Mouse (Mus musculus) bone marrow macrophage, adult 2 months (primary cell): ENCODE measurements around the gene Btla. TPM values are rescaled to one million over a fixed set of nuclear protein-coding genes. Genes with fewer than 3 reads are reported as not detected.

ENCODE experiments used
- H3K27ac ChIP-seq: 2 replicates; pipeline ENCODE4 v1.5.1; 2012; ENCODE audit warnings: low read depth, low read length; ENCODE audit not compliant: insufficient read depth
- H3K4me1 ChIP-seq: 2 replicates; pipeline ENCODE4 v1.6.1; 2012; ENCODE audit warnings: low read length; ENCODE audit not compliant: control insufficient read depth, insufficient read depth
- H3K4me3 ChIP-seq: 2 replicates; pipeline ENCODE4 v1.5.1; 2012; ENCODE audit warnings: mild to moderate bottlenecking, low read length, moderate library complexity; ENCODE audit not compliant: insufficient read depth
- CTCF ChIP-seq: IDR thresholded peaks from 2 replicates; pipeline ENCODE4 v1.5.1; 2012; ENCODE audit warnings: low read depth, mild to moderate bottlenecking, low read length, moderate library complexity
- POLR2A ChIP-seq: IDR thresholded peaks from 2 replicates; pipeline ENCODE4 v1.6.1; 2012; ENCODE audit warnings: mild to moderate bottlenecking, low read depth, low read length, borderline replicate concordance
- polyA plus RNA-seq: library from polyadenylated mRNA; stranded (reverse); fragments of >200 nt; gene quantifications from 2 replicates; pipeline ENCODE4 v1.2.4, GENCODE M21; 2012; ENCODE audit not compliant: missing spikeins, insufficient read depth, insufficient read length

Btla gene
- polyA plus RNA-seq, 1 experiment = not detected

- H3K4me1 ChIP-seq = no peaks in the 10 kb centered on the region
- H3K4me3 ChIP-seq = no peak overlapping the region
- no peak overlapping the region for H3K27ac ChIP-seq
- no peak for TF ChIP-seq CTCF
These were observed 405 bp downstream of the Btla start for GRCm38 (mm10) chr16:45224431-45225008.

- Histone ChIP-seq H3K4me3 (no peak overlapping the region), H3K4me1 (no peaks in the 10 kb centered on the region), H3K27ac (no peak overlapping the region)
- TF ChIP-seq POLR2A = no peak
- no peak for TF ChIP-seq CTCF
These were observed 2.9 kb downstream of the Btla start for GRCm38 (mm10) chr16:45227002-45227401.

GRCm38 (mm10) chr16:45231296-45231695 is 7.2 kb downstream of the Btla start:
- TF ChIP-seq CTCF (no peak), POLR2A (no peak)
- H3K27ac ChIP-seq = no peak overlapping the region
- H3K4me3 ChIP-seq = no peak overlapping the region
- no peaks in the 10 kb centered on the region for H3K4me1 ChIP-seq

- Histone ChIP-seq H3K4me3 (no peak overlapping the region), H3K4me1 (no peaks in the 10 kb centered on the region), H3K27ac (no peak overlapping the region)
- TF ChIP-seq POLR2A (no peak), CTCF (no peak)
These were observed 8.9 kb downstream of the Btla start for GRCm38 (mm10) chr16:45233007-45233406.

GRCm38 (mm10) chr16:45242700-45243099 is 18.6 kb downstream of the Btla start:
- no peak for TF ChIP-seq CTCF
- TF ChIP-seq POLR2A = no peak
- no peak overlapping the region for H3K4me3 ChIP-seq
- H3K4me1 ChIP-seq = no peaks in the 10 kb centered on the region
- no peak overlapping the region for H3K27ac ChIP-seq

- Histone ChIP-seq H3K27ac (no peak overlapping the region), H3K4me1 (no peaks in the 10 kb centered on the region), H3K4me3 (no peak overlapping the region)
- no peak for TF ChIP-seq POLR2A
- TF ChIP-seq CTCF = no peak
These were observed 20.9 kb downstream of the Btla start for GRCm38 (mm10) chr16:45244930-45245472.

- Histone ChIP-seq H3K4me1 (no peaks in the 10 kb centered on the region), H3K4me3 (no peak overlapping the region), H3K27ac (no peak overlapping the region)
- TF ChIP-seq CTCF = no peak
- no peak for TF ChIP-seq POLR2A
These were observed 25.6 kb downstream of the Btla start for GRCm38 (mm10) chr16:45249761-45250160.

- no peak overlapping the region for H3K4me3 ChIP-seq
- H3K4me1 ChIP-seq = no peaks in the 10 kb centered on the region
- TF ChIP-seq CTCF (no peak), POLR2A (no peak)
- H3K27ac ChIP-seq = no peak overlapping the region
These were observed 26.2 kb downstream of the Btla start for GRCm38 (mm10) chr16:45250317-45250716.

GRCm38 (mm10) chr16:45251773-45252413 is 27.8 kb downstream of the Btla start:
- TF ChIP-seq CTCF (no peak), POLR2A (no peak)
- no peak overlapping the region for H3K27ac ChIP-seq
- H3K4me1 ChIP-seq = no peaks in the 10 kb centered on the region
- no peak overlapping the region for H3K4me3 ChIP-seq

GRCm38 (mm10) chr16:45255183-45255861 is 31.2 kb downstream of the Btla start:
- no peak overlapping the region for H3K4me3 ChIP-seq
- H3K4me1 ChIP-seq = 0 out of 2 replicates have a peak, but pooled peaks cover 3% of the 10 kb centered on the region
- TF ChIP-seq CTCF = no peak
- no peak for TF ChIP-seq POLR2A
- H3K27ac ChIP-seq = no peak overlapping the region
